Mouse (Mus musculus) limb, embryonic 10.5 days (tissue): ENCODE results near the gene Atl1. TPM values are rescaled to one million over a fixed set of nuclear protein-coding genes. Genes with fewer than 3 reads are reported as not detected.

Experiments used
- DNase-seq: peaks from one replicate; pipeline ENCODE4 v3.0.0-alpha.2; 2017; ENCODE audit warnings: low spot score
- H3K27ac ChIP-seq: fragments of 300-500 bp; sonication (generic); 2 replicates; pipeline ENCODE4 v1.5.1; 2016; ENCODE audit warnings: mild to moderate bottlenecking
- H3K27me3 ChIP-seq: fragments of 300-500 bp; sonication (generic); 2 replicates; pipeline ENCODE4 v1.6.1; 2016; ENCODE audit warnings: low read depth, mild to moderate bottlenecking; ENCODE audit not compliant: poor library complexity, severe bottlenecking
- H3K36me3 ChIP-seq: fragments of 300-500 bp; sonication (generic); 2 replicates; pipeline ENCODE4 v1.6.1; 2016; ENCODE audit warnings: mild to moderate bottlenecking, moderate library complexity
- H3K4me1 ChIP-seq: fragments of 300-500 bp; sonication (generic); 2 replicates; pipeline ENCODE4 v1.6.1; 2016
- H3K4me3 ChIP-seq: fragments of 300-500 bp; sonication (generic); 2 replicates; pipeline ENCODE4 v1.5.1; 2016; ENCODE audit warnings: mild to moderate bottlenecking, moderate library complexity
- H3K9me3 ChIP-seq: fragments of 300-500 bp; sonication (generic); replicated peaks from 2 replicates; pipeline ENCODE4 v1.6.1; 2016; ENCODE audit warnings: mild to moderate bottlenecking
- WGBS: fragments of 180-500 bp; shearing (Covaris S2); methylation state at CpG from one replicate; pipeline ENCODE4 v1.1.7; 2016; 5-methylcytosine and 5-hydroxymethylcytosine counted together
- polyA plus RNA-seq: library from polyadenylated mRNA; unstranded; fragments of >200 nt; fragmentation: Nextera tagmentation; extraction: Ambion mirVana; gene quantifications from 2 replicates; pipeline ENCODE4 v1.2.1, GENCODE M21; 2016

Gene Atl1
- polyA plus RNA-seq, 1 experiment from 2014 or later = 4.7 TPM

DNA sequence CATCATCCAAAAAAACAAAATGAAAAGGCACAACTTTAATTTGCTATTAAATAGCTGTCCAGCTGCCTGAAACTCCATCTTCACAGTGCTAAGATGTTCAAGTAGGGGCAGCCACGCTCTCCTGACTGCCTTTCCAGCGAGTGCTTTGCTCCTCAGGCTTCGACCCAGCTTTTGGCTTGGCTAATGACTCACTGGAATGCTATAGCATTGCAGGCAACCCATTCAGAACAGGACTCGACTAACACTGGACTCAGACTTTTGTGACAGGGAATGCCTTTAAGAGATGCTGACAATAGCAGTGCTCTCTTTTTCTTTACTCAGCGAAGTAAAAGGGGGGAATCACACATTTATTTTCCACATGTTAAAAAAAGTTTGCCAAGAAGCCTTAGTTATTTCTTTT lies 119.3 kb downstream of the Atl1 start:
- 76% methylated on average over 5 of the region's 5 CpGs for WGBS
- Histone ChIP-seq H3K27me3 (no peaks in the 10 kb centered on the region), H3K36me3 (peaks cover 15% of the 10 kb centered on the region), H3K4me3 (no peak overlapping the region), H3K27ac (no peak overlapping the region), H3K9me3 (no peaks in the 10 kb centered on the region), H3K4me1 (no peaks in the 10 kb centered on the region)
- DNase-seq = no peak

DNA sequence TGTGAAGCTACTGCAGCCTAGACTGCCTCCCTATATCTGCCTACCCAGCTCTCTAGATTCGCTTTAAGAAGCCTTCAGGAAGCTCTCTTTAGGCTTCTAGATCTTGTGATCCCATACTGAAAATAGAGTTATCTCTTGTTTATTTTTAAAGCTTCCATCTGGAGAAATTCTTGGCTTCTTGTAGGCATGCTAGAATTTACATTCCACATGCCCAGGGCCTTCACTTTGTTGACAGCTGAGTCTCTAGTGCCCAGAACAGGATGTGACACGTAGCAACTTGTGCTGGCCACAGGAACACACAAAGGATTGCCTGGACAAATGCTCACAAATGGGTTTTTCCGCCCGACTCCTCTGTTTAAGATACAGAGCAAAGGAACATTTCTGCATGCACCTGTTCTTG lies 123.5 kb downstream of the Atl1 start:
- H3K27me3 ChIP-seq = no peaks in the 10 kb centered on the region
- H3K4me1 ChIP-seq = no peaks in the 10 kb centered on the region
- no peak overlapping the region for H3K4me3 ChIP-seq
- H3K9me3 ChIP-seq = no peaks in the 10 kb centered on the region
- peaks cover 28% of the 10 kb centered on the region for H3K36me3 ChIP-seq
- no peak for DNase-seq
- WGBS = 81% methylated on average over 4 of the region's 4 CpGs
- H3K27ac ChIP-seq = no peak overlapping the region

Other genes starting within 250 kb of the Atl1 start
- gene Sos2, start 210.8 kb upstream of the Atl1 start, polyA plus RNA-seq = 8.3 and 10.0 TPM in 2 replicates
- 21.3 and 22.7 TPM in 2 replicates for gene L2hgdh, start 167.7 kb upstream of the Atl1 start, polyA plus RNA-seq
- 26.3 and 27.9 TPM in 2 replicates for gene Atp5s, start 167.7 kb upstream of the Atl1 start, polyA plus RNA-seq
- 1.0 and 1.2 TPM in 2 replicates for gene Cdkl1, start 101.3 kb upstream of the Atl1 start, polyA plus RNA-seq
- gene Map4k5, start 586 bp downstream of the Atl1 start, polyA plus RNA-seq = 28.1 and 33.9 TPM in 2 replicates
- 8.7 and 9.3 TPM in 2 replicates for gene Sav1, start 94.4 kb downstream of the Atl1 start, polyA plus RNA-seq
- gene Nin, start 221.1 kb downstream of the Atl1 start, polyA plus RNA-seq = 9.2 and 9.5 TPM in 2 replicates